Mouse (Mus musculus) lung, postnatal 0 days (tissue): ENCODE data around the gene Pla2g4f.

Experiments used
- CTCF ChIP-seq: IDR thresholded peaks from 2 replicates; pipeline ENCODE4 v1.5.1; 2016; ENCODE audit warnings: antibody characterized with exemption, mild to moderate bottlenecking
- EP300 ChIP-seq: IDR thresholded peaks from 2 replicates; pipeline ENCODE4 v1.6.1; 2016; ENCODE audit warnings: antibody characterized with exemption, mild to moderate bottlenecking, control low read depth

GRCm38 (mm10) chr2:120284705-120285104, 29.3 kb downstream of the Pla2g4f start:
- TF ChIP-seq CTCF (no peak), EP300 (no peak)
